Mouse (Mus musculus): ENCODE results near the gene Atp23. TPM values are rescaled to one million over a fixed set of nuclear protein-coding genes. Genes with fewer than 3 reads are reported as not detected.

The Atp23 gene
- polyA plus RNA-seq (2021; fragmentation: Nextera tagmentation), result 21.6 and 24.2 TPM in 2 replicates
- long read RNA-seq, experiment 1, transcript Atp23-202 (6 exons, 1,043 nt), result major isoform, 18 of 28 reads
- long read RNA-seq, experiment 1, partial matches to known transcripts, result 1 of 28 reads
- long read RNA-seq, experiment 1, other reads (novel, unspliced or antisense), result 7 of 28 reads
- long read RNA-seq, experiment 2, transcript Atp23-202 (6 exons, 1,043 nt), result major isoform, 17 of 40 reads
- long read RNA-seq, experiment 2, transcript Atp23-201 (6 exons, 903 nt), result minor isoform, 7 of 40 reads
- long read RNA-seq, experiment 2, partial matches to known transcripts, result 1 of 40 reads
- long read RNA-seq, experiment 2, other reads (novel, unspliced or antisense), result 15 of 40 reads

DNA sequence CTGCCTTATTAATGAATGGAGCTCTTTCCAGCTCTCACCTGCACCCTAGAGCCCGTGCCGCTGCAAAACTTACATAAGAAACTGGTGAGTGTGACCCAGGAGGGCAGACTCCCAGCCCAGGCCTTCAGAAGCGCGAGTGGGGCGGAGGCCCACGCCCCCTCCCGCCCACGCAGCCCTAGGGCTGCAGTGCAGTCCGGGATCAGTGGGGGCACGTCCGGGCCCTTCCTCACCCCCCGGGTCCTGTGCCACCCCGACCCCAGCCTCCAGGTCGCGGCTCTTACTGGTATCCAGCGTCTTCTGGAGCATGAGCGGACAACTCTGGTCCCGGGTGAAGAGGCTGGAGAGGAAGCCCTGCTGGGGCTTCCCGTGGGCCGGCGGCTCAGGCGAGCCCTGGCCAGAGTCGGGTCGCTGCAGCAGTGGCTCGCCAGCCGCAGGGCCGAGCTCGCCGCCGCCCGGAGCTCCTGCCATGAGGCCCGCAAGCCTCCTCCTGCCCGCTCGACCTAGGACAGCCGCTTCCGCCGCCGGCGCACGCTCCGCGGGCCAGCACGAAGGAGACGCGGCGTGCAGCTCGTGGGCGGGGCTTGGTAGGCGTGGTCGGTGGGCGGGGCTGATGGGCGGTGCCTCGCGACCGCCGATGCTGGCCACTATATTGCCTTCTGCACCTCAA is at the start of gene Atp23:
Gene Atp23 (minus strand): TSS at position 535 of the 667 bp plus-strand sequence.

Other genes with a start within 250 kb of the Atp23 start
- gene Ctdsp2, start 77.4 kb upstream of the Atp23 start, polyA plus RNA-seq (2021; fragmentation: Nextera tagmentation), result 11.9 and 12.5 TPM in 2 replicates
- 0.04 and 0.10 TPM in 2 replicates for gene Avil, start 99.4 kb upstream of the Atp23 start, polyA plus RNA-seq (2021; fragmentation: Nextera tagmentation)
- gene Tsfm, start 129.5 kb upstream of the Atp23 start, polyA plus RNA-seq (2021; fragmentation: Nextera tagmentation), result 53.7 and 58.3 TPM in 2 replicates
- gene Mettl1, start 140.1 kb upstream of the Atp23 start, polyA plus RNA-seq (2021; fragmentation: Nextera tagmentation), result 7.8 and 9.2 TPM in 2 replicates
- gene Eef1akmt3, start 140.2 kb upstream of the Atp23 start, polyA plus RNA-seq (2021; fragmentation: Nextera tagmentation), result 0.08 and 0.13 TPM in 2 replicates
- not detected in 2 replicates for gene Cyp27b1, start 146.9 kb upstream of the Atp23 start, polyA plus RNA-seq (2021; fragmentation: Nextera tagmentation)
- 1.5 and 1.8 TPM in 2 replicates for gene March9, start 158.8 kb upstream of the Atp23 start, polyA plus RNA-seq (2021; fragmentation: Nextera tagmentation)
- gene Cdk4, start 162.2 kb upstream of the Atp23 start, polyA plus RNA-seq (2021; fragmentation: Nextera tagmentation), result 99.0 and 101 TPM in 2 replicates
- 50.4 and 58.3 TPM in 2 replicates for gene Tspan31, start 168.9 kb upstream of the Atp23 start, polyA plus RNA-seq (2021; fragmentation: Nextera tagmentation)
- 22.4 and 25.7 TPM in 2 replicates for gene Agap2, start 173.9 kb upstream of the Atp23 start, polyA plus RNA-seq (2021; fragmentation: Nextera tagmentation)
- gene Os9, start 219.8 kb upstream of the Atp23 start, polyA plus RNA-seq (2021; fragmentation: Nextera tagmentation), result 24.9 and 33.0 TPM in 2 replicates

All from layer of hippocampus, adult 6 months (tissue).